Mouse (Mus musculus): ENCODE data around the gene Wnt4. TPM values are rescaled to one million over a fixed set of nuclear protein-coding genes. Genes with fewer than 3 reads are reported as not detected.

Gene Wnt4
- polyA plus RNA-seq, 1 experiment from 2014 or later: 0.71 TPM

DNA sequence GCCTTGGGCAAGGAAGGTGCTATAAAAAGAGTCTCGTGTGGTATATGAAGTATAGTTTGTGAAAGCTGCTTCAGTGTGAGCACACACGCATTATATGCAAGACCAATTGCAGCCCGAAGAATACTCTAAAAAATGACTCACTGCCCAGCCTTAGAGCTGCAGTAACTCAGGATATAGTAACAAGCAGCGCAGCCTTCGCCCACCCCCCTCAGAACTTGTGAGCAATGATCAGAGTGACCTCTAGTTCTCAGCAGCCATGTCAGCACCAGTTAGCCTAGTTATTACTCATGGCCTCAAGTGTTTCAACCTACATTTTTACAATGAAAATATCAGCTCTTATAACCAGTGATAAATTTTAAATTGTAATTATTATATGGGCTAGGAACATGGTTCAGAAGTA is 59.2 kb downstream of the Wnt4 start:
- no peaks in the 10 kb centered on the region for H3K9me3 ChIP-seq (replicated peaks; ENCODE audit: control insufficient read depth, low read length)
- ATAC-seq (replicated peaks; ENCODE audit: extremely low read depth, insufficient read depth, low FRiP score): no peak
- no peak overlapping the region for H3K9ac ChIP-seq (ENCODE audit: low read length)
- no peak overlapping the region for H3K4me3 ChIP-seq (ENCODE audit: low read length)
- H3K4me2 ChIP-seq (ENCODE audit: low read depth, low read length): no peak overlapping the region
- H3K27ac ChIP-seq (ENCODE audit: low read length): no peak overlapping the region
- H3K4me1 ChIP-seq (ENCODE audit: control insufficient read depth, insufficient read depth, low read length): peaks cover 26% of the 10 kb centered on the region
- peaks cover 31% of the 10 kb centered on the region for H3K36me3 ChIP-seq (ENCODE audit: control insufficient read depth, insufficient read depth)
- 78% methylated on average over 5 of the region's 5 CpGs for WGBS
- H3K27me3 ChIP-seq (ENCODE audit: control insufficient read depth, insufficient read depth, low read length): no peaks in the 10 kb centered on the region

DNA sequence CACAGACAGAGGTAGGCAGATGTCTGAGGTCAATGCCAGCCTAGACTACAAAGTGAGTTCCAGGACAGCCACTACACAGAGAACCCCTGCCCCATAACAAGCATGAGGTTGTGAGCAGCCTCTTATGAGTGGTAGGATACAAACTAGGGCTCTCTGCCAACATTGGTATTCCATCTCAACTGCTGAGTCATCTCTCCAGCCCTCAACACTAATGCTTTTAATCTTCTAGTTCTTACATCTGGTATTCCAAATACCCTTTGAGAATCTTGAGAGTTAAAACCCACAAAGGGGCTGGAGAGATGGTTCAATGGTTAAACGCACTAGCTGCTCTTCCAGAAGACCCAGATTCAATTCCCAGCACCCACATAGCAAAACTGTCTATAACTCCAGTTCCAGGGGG is 62.1 kb downstream of the Wnt4 start:
- H3K27me3 ChIP-seq (ENCODE audit: control insufficient read depth, insufficient read depth, low read length): no peaks in the 10 kb centered on the region
- 63% methylated on average over 1 of the region's 1 CpGs for WGBS
- H3K9me3 ChIP-seq (replicated peaks; ENCODE audit: control insufficient read depth, low read length): no peaks in the 10 kb centered on the region
- H3K9ac ChIP-seq (ENCODE audit: low read length): no peak overlapping the region
- no peak overlapping the region for H3K4me2 ChIP-seq (ENCODE audit: low read depth, low read length)
- no peak overlapping the region for H3K27ac ChIP-seq (ENCODE audit: low read length)
- no peak overlapping the region for H3K4me3 ChIP-seq (ENCODE audit: low read length)
- H3K36me3 ChIP-seq (ENCODE audit: control insufficient read depth, insufficient read depth): peaks cover 12% of the 10 kb centered on the region
- ATAC-seq (replicated peaks; ENCODE audit: extremely low read depth, insufficient read depth, low FRiP score): no peak
- peaks cover 26% of the 10 kb centered on the region for H3K4me1 ChIP-seq (ENCODE audit: control insufficient read depth, insufficient read depth, low read length)

DNA sequence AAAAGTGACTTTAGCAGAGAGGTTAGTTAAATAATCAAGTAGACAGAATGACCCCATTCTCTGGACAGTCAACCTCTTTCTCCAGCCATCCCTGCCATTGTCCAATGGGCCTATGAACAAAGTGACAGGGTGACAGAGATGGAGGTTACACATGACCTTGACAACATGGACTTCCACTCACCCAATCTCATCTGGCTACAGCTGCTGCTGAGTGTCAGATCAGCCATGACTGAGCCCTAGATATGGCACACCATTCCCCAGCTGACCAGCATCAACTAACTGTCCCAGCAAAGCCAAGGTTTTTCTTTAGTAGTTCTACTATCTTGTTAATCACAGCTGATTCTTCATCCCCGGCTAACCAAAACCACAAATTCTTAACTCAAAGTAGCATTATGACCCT is 65.5 kb downstream of the Wnt4 start:
- Histone ChIP-seq H3K4me3 (ENCODE audit: low read length) (no peak overlapping the region), H3K9me3 (replicated peaks; ENCODE audit: control insufficient read depth, low read length) (no peaks in the 10 kb centered on the region), H3K27ac (ENCODE audit: low read length) (no peak overlapping the region), H3K4me2 (ENCODE audit: low read depth, low read length) (no peak overlapping the region), H3K4me1 (ENCODE audit: control insufficient read depth, insufficient read depth, low read length) (peaks cover 15% of the 10 kb centered on the region), H3K36me3 (ENCODE audit: control insufficient read depth, insufficient read depth) (0 out of 2 replicates have a peak, but pooled peaks cover 4% of the 10 kb centered on the region), H3K27me3 (ENCODE audit: control insufficient read depth, insufficient read depth, low read length) (no peaks in the 10 kb centered on the region), H3K9ac (ENCODE audit: low read length) (no peak overlapping the region)
- WGBS: 76% methylated on average over 1 of the region's 1 CpGs
- ATAC-seq (replicated peaks; ENCODE audit: extremely low read depth, insufficient read depth, low FRiP score): no peak

DNA sequence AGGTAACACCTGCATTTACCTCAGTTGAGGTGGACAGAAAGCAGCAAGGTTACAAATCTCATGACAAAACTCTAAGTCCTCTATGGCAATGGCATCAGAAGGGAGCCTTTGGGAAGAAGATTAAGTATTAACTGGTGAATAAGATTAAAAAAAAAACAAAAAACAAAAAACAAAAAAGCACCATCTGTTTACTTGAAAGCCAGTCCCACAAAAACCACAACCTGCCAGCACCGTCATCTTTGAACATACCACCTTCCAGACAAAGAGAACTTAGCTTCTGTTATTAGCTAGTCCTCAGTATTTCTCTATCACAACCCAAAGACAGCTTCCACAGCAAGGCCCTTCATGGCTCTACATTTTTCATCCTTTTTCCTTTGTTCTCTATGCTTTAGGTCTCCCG is 67.8 kb downstream of the Wnt4 start:
- peaks cover 8% of the 10 kb centered on the region; the same call in 1 of the 2 replicates for H3K4me1 ChIP-seq (ENCODE audit: control insufficient read depth, insufficient read depth, low read length)
- WGBS: 83% methylated on average over 2 of the region's 2 CpGs

DNA sequence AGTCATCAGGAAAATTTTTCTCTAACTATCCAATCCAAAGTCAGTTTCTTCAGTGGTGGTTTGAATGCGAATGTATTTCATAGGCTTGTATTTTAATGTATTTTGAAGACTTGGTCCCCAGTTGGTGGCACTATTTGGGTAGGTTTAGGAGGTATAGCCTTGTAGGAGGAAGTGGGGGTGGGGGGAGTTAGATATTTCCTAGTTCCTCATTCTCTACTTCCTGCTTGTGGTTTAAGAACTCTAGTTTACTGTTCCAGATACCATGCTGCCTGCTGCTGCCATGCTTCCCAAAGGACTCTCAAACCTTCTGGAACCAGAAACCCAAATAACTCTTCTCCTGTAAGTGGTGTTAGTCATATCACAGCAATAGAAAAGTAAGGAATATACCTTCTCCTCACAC is 68.5 kb downstream of the Wnt4 start:
- ATAC-seq (replicated peaks; ENCODE audit: extremely low read depth, insufficient read depth, low FRiP score): no peak
- H3K27me3 ChIP-seq (ENCODE audit: control insufficient read depth, insufficient read depth, low read length): no peaks in the 10 kb centered on the region
- H3K9me3 ChIP-seq (replicated peaks; ENCODE audit: control insufficient read depth, low read length): no peaks in the 10 kb centered on the region
- H3K27ac ChIP-seq (ENCODE audit: low read length): no peak overlapping the region
- no peak overlapping the region for H3K4me2 ChIP-seq (ENCODE audit: low read depth, low read length)
- no peak overlapping the region for H3K9ac ChIP-seq (ENCODE audit: low read length)
- peaks cover 6% of the 10 kb centered on the region; the same call in 1 of the 2 replicates for H3K36me3 ChIP-seq (ENCODE audit: control insufficient read depth, insufficient read depth)
- no peak overlapping the region for H3K4me3 ChIP-seq (ENCODE audit: low read length)
- 88% methylated on average over 1 of the region's 1 CpGs for WGBS
- peaks cover 8% of the 10 kb centered on the region; the same call in 1 of the 2 replicates for H3K4me1 ChIP-seq (ENCODE audit: control insufficient read depth, insufficient read depth, low read length)

More for the DNA sequence above, 67.8 kb downstream of the Wnt4 start:
- Histone ChIP-seq H3K4me3 (ENCODE audit: low read length) (no peak overlapping the region), H3K4me2 (ENCODE audit: low read depth, low read length) (no peak overlapping the region), H3K36me3 (ENCODE audit: control insufficient read depth, insufficient read depth) (0 out of 2 replicates have a peak, but pooled peaks cover 4% of the 10 kb centered on the region), H3K9me3 (replicated peaks; ENCODE audit: control insufficient read depth, low read length) (no peaks in the 10 kb centered on the region), H3K27ac (ENCODE audit: low read length) (no peak overlapping the region), H3K27me3 (ENCODE audit: control insufficient read depth, insufficient read depth, low read length) (no peaks in the 10 kb centered on the region), H3K9ac (ENCODE audit: low read length) (no peak overlapping the region)
- ATAC-seq (replicated peaks; ENCODE audit: extremely low read depth, insufficient read depth, low FRiP score): no peak

Other genes starting within 250 kb of the Wnt4 start
- gene Zbtb40, start 228.7 kb upstream of the Wnt4 start, polyA plus RNA-seq (2015; fragmentation: Nextera tagmentation; extraction: Ambion mirVana): 3.0 and 3.1 TPM in 2 replicates
- 497 and 514 TPM in 2 replicates for gene Cdc42, start 80.2 kb downstream of the Wnt4 start, polyA plus RNA-seq (2015; fragmentation: Nextera tagmentation; extraction: Ambion mirVana)
- gene Cela3a, start 132.3 kb downstream of the Wnt4 start, polyA plus RNA-seq (2015; fragmentation: Nextera tagmentation; extraction: Ambion mirVana): not detected in 2 replicates
- gene Cela3b, start 153.1 kb downstream of the Wnt4 start, polyA plus RNA-seq (2015; fragmentation: Nextera tagmentation; extraction: Ambion mirVana): 0.35 TPM in 1 of 2 replicates, not detected in the other
- not detected in 2 replicates for gene 1700013G24Rik, start 175.8 kb downstream of the Wnt4 start, polyA plus RNA-seq (2015; fragmentation: Nextera tagmentation; extraction: Ambion mirVana)
- 52.0 and 56.3 TPM in 2 replicates for gene Hspg2, start 191.3 kb downstream of the Wnt4 start, polyA plus RNA-seq (2015; fragmentation: Nextera tagmentation; extraction: Ambion mirVana)

Measured in heart, embryonic 16.5 days (tissue).